Mouse (Mus musculus) heart, adult 2 months (tissue): ENCODE results near the gene Mlkl. TPM values are rescaled to one million over a fixed set of nuclear protein-coding genes. Genes with fewer than 3 reads are reported as not detected.

ENCODE experiments used
- DNase-seq, 2 experiments: peaks; one replicate each; pipeline ENCODE4 v3.0.0; 2021
- H3K27ac ChIP-seq: fragments of 200-600 bp; 2 replicates; pipeline ENCODE4 v1.8.1; 2022
- H3K27me3 ChIP-seq: fragments of 200-500 bp; 2 replicates; pipeline ENCODE4 v1.6.1; 2012; ENCODE audit warnings: mild to moderate bottlenecking, low read length, inconsistent platforms, mixed read lengths; ENCODE audit not compliant: control insufficient read depth, insufficient read depth
- H3K36me3 ChIP-seq: fragments of 200-500 bp; 2 replicates; pipeline ENCODE4 v1.6.1; 2012; ENCODE audit warnings: low read length, inconsistent platforms; ENCODE audit not compliant: control insufficient read depth, insufficient read depth
- H3K4me1 ChIP-seq: fragments of 200-500 bp; 2 replicates; pipeline ENCODE4 v1.6.1; 2011; ENCODE audit warnings: low read length; ENCODE audit not compliant: control insufficient read depth, insufficient read depth
- H3K4me3 ChIP-seq: fragments of 200-600 bp; 2 replicates; pipeline ENCODE4 v1.8.1; 2022
- H3K79me2 ChIP-seq: fragments of 200-500 bp; replicated peaks from 2 replicates; pipeline ENCODE4 v1.6.1; 2012; ENCODE audit warnings: mild to moderate bottlenecking, inconsistent platforms, low read length, moderate library complexity, mixed read lengths; ENCODE audit not compliant: control insufficient read depth, insufficient read depth
- H3K9ac ChIP-seq: fragments of 200-500 bp; 2 replicates; pipeline ENCODE4 v1.6.1; 2012; ENCODE audit warnings: low read depth, mild to moderate bottlenecking, control low read depth, inconsistent platforms, low read length, mixed read lengths
- CTCF ChIP-seq: fragments of 200-600 bp; IDR thresholded peaks from 2 replicates; pipeline ENCODE4 v1.8.1; 2022; ENCODE audit warnings: antibody characterized with exemption, mild to moderate bottlenecking, moderate library complexity
- EP300 ChIP-seq: fragments of 200-500 bp; IDR thresholded peaks from 2 replicates; pipeline ENCODE4 v1.6.1; 2011; ENCODE audit warnings: low read depth, low read length, control low read depth; ENCODE audit not compliant: insufficient read depth
- POLR2A ChIP-seq: fragments of 200-500 bp; IDR thresholded peaks from 2 replicates; pipeline ENCODE4 v1.6.1; 2011; ENCODE audit warnings: mild to moderate bottlenecking, low read depth, low read length, control low read depth; ENCODE audit not compliant: insufficient read depth
- WGBS: fragments of 180-500 bp; shearing (Covaris S2); methylation state at CpG from one replicate; pipeline ENCODE4 v1.1.7; 2018; 5-methylcytosine and 5-hydroxymethylcytosine counted together
- intact Hi-C: fragments of 180-260 bp; cut with DNase I; formaldehyde crosslinking; loops from one replicate; pipeline ENCODE4 v1.15.1; 2025
- long read RNA-seq: library from polyadenylated mRNA; stranded (forward); transcript quantifications from one replicate; pipeline ENCODE4 v2.0.0, GENCODE M21; 2021
- polyA plus RNA-seq: library from polyadenylated mRNA; depleted of rRNA; stranded (reverse); fragments of >200 nt; gene quantifications from 2 replicates; pipeline ENCODE4 v1.2.3, GENCODE M21; 2012; rRNA removed
- total RNA-seq, 2 experiments: library from RNA; stranded (reverse); gene quantifications; 2 replicates each; pipeline ENCODE4 v1.2.3; 2021

Mlkl gene
- total RNA-seq (1 to 10 TPM; 2.8 TPM), polyA plus RNA-seq (1.1 and 3.3 TPM in 2 replicates)
- long read RNA-seq, partial matches to known transcripts = 0 of 1 reads
- long read RNA-seq, other reads (novel, unspliced or antisense) = 1 of 1 reads

GRCm38 (mm10) chr8:111337890-111338347 is at the start of gene Mlkl:
TSS of gene Mlkl (minus strand) at chr8:111338177.
- under 1% methylated on average over 29 of the region's 29 CpGs for WGBS
- no peaks in the 10 kb centered on the region; the same call in 1 of the 2 replicates for H3K79me2 ChIP-seq
- H3K4me1 ChIP-seq = 0 out of 2 replicates have a peak, but pooled peaks cover 2% of the 10 kb centered on the region
- H3K36me3 ChIP-seq = no peaks in the 10 kb centered on the region
- TF ChIP-seq POLR2A (0 out of 2 replicates have a peak, but pooled peaks have one; percentile 20), EP300 (no peak), CTCF (no peak)
- no peaks in the 10 kb centered on the region for H3K27me3 ChIP-seq
- peak within 1 kb of the TSS; percentile 76 for H3K4me3 ChIP-seq
- H3K27ac ChIP-seq = peak within 1 kb of the TSS; percentile 82
- H3K9ac ChIP-seq = peak within 1 kb of the TSS; percentile 58
- peak; percentile 73 to 74 for DNase-seq
- intact Hi-C loops = no loop called here

DNA sequence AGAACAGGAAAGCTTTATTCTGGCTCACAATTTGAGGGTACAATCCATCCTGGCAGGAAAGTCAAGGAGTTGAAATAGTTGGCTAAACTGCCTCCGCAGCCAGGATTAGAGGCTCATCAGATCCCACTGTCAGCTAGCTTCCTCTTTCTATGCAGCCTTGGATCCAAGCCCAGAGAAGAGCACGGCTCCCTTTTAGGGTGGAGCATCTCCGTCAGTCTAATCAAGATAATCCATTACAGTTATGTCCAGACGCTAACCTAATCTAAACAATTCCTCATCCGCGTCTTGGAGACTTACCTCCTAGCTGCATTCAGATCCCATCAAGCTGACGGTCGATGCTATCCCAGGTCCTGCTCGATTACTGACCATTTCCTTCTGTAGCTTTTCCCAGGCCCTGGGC is 47.9 kb upstream of the Mlkl start:
- Histone ChIP-seq H3K27ac (no peak overlapping the region), H3K9ac (no peak overlapping the region), H3K79me2 (no peaks in the 10 kb centered on the region), H3K4me1 (no peaks in the 10 kb centered on the region), H3K27me3 (peaks cover 3% of the 10 kb centered on the region; the same call in 1 of the 2 replicates), H3K36me3 (no peaks in the 10 kb centered on the region), H3K4me3 (no peak overlapping the region)
- intact Hi-C loops = no loop called here
- 40% methylated on average over 9 of the region's 9 CpGs for WGBS
- DNase-seq = no peak
- no peak for TF ChIP-seq CTCF
- TF ChIP-seq POLR2A = no peak
- TF ChIP-seq EP300 = no peak

- Histone ChIP-seq H3K79me2 (no peaks in the 10 kb centered on the region), H3K4me3 (no peak overlapping the region), H3K27ac (no peak overlapping the region), H3K4me1 (no peaks in the 10 kb centered on the region), H3K27me3 (no peaks in the 10 kb centered on the region), H3K36me3 (no peaks in the 10 kb centered on the region), H3K9ac (no peak overlapping the region)
- intact Hi-C loops = no loop called here
- DNase-seq = no peak
- 42% methylated on average over 2 of the region's 2 CpGs for WGBS
- TF ChIP-seq CTCF (no peak), EP300 (no peak), POLR2A (no peak)
Observed at GRCm38 (mm10) chr8:111384628-111385027, 46.7 kb upstream of the Mlkl start.

- Histone ChIP-seq H3K79me2 (no peaks in the 10 kb centered on the region), H3K27ac (no peak overlapping the region), H3K4me3 (no peak overlapping the region), H3K36me3 (no peaks in the 10 kb centered on the region), H3K27me3 (no peaks in the 10 kb centered on the region), H3K4me1 (no peaks in the 10 kb centered on the region), H3K9ac (no peak overlapping the region)
- no peak for TF ChIP-seq CTCF
- TF ChIP-seq EP300 = no peak
- no peak for TF ChIP-seq POLR2A
- 76% methylated on average over 6 of the region's 6 CpGs for WGBS
- no peak for DNase-seq
- intact Hi-C loops = no loop called here
Observed at GRCm38 (mm10) chr8:111375192-111375591, 37.2 kb upstream of the Mlkl start.

DNA sequence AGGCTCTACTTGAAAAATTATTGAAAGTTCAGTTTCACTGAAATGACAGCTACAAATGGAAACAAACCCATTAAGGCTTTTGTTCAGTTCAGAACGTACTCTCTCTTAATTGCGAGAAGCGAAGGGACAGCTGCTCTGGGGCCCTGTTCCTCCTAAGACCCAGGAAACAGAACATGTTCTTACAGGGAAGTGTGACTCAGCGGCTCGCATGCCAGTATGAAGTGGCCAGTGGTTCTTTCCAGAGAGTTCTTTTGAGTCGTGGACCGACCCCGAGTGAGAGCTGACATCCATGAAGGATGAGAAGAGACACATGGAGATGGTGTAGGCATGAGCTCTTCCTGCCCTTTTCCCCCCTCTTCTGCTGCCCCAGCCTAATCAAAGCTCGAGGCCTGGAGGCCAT is 31.7 kb upstream of the Mlkl start:
- Histone ChIP-seq H3K4me1 (no peaks in the 10 kb centered on the region), H3K79me2 (no peaks in the 10 kb centered on the region), H3K9ac (no peak overlapping the region), H3K27me3 (no peaks in the 10 kb centered on the region), H3K4me3 (no peak overlapping the region), H3K27ac (no peak overlapping the region), H3K36me3 (no peaks in the 10 kb centered on the region)
- DNase-seq = no peak
- intact Hi-C loops = no loop called here
- TF ChIP-seq POLR2A (no peak), CTCF (no peak), EP300 (no peak)
- 74% methylated on average over 9 of the region's 9 CpGs for WGBS

DNA sequence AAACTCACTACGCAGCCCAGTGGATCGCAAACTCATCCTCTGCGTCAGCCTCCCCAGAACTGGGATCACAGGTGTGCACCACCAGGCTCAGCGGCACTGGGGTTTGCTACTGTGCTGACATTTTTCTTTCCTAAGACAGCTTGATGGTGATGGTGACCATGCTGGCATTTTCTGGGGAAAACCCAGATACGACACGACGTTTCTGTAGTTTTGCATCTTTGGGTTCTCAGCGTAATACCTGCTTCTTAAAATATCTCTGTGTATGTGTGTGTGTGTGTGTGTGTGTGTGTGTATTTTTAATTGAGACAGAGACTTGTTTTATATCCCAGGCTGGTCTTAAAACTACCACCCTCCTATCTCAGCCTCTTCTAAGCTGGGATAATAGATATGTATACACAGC is 29.4 kb upstream of the Mlkl start:
- TF ChIP-seq EP300 = no peak
- no peak for TF ChIP-seq CTCF
- no peak for TF ChIP-seq POLR2A
- WGBS = 91% methylated on average over 8 of the region's 8 CpGs
- H3K36me3 ChIP-seq = no peaks in the 10 kb centered on the region
- H3K9ac ChIP-seq = no peak overlapping the region
- no peaks in the 10 kb centered on the region for H3K79me2 ChIP-seq
- peak overlapping the region; percentile 61 for H3K27ac ChIP-seq
- no peaks in the 10 kb centered on the region for H3K27me3 ChIP-seq
- intact Hi-C loops = no loop called here
- H3K4me3 ChIP-seq = no peak overlapping the region
- no peaks in the 10 kb centered on the region for H3K4me1 ChIP-seq
- no peak for DNase-seq
